Mouse (Mus musculus): Measurements from ENCODE around the gene Tulp3. TPM values are rescaled to one million over a fixed set of nuclear protein-coding genes. Genes with fewer than 3 reads are reported as not detected.

Gene Tulp3
- 10.1 and 11.3 TPM in 2 replicates for polyA plus RNA-seq (2015; fragmentation: Nextera tagmentation; extraction: Ambion mirVana)

- peak within 1 kb of the TSS; percentile 84 for H3K27ac ChIP-seq (ENCODE audit: low read length)
- H3K4me2 ChIP-seq (ENCODE audit: low read depth, low read length), result peak within 1 kb of the TSS; percentile 88
- H3K4me1 ChIP-seq (ENCODE audit: control insufficient read depth, insufficient read depth, low read length), result peaks cover 12% of the 10 kb centered on the region
- H3K27me3 ChIP-seq (replicated peaks; ENCODE audit: control insufficient read depth, insufficient read depth, low read length), result no peaks in the 10 kb centered on the region
- H3K9ac ChIP-seq (ENCODE audit: low read depth, low read length), result peak within 1 kb of the TSS; percentile 84
- peak; percentile 99 for ATAC-seq
- H3K9me3 ChIP-seq (ENCODE audit: control insufficient read depth, low read length), result no peaks in the 10 kb centered on the region
- H3K36me3 ChIP-seq (ENCODE audit: control insufficient read depth, insufficient read depth, low read length), result peaks cover 14% of the 10 kb centered on the region
- WGBS, result under 1% methylated on average over 42 of the region's 42 CpGs
- H3K4me3 ChIP-seq (ENCODE audit: low read length), result peak within 1 kb of the TSS; percentile 84
Observed at GRCm38 (mm10) chr6:128355726-128356416, at the start of gene Tulp3. TSS of gene Tulp3 (minus strand) at chr6:128355851.

- peaks cover 4% of the 10 kb centered on the region for H3K4me1 ChIP-seq (ENCODE audit: control insufficient read depth, insufficient read depth, low read length)
- H3K36me3 ChIP-seq (ENCODE audit: control insufficient read depth, insufficient read depth, low read length), result 0 out of 2 replicates have a peak, but pooled peaks cover 5% of the 10 kb centered on the region
- WGBS, result 53% methylated on average over 5 of the region's 5 CpGs
- H3K9ac ChIP-seq (ENCODE audit: low read depth, low read length), result no peak overlapping the region
- H3K27me3 ChIP-seq (replicated peaks; ENCODE audit: control insufficient read depth, insufficient read depth, low read length), result no peaks in the 10 kb centered on the region
- no peak for ATAC-seq
- no peak overlapping the region for H3K4me2 ChIP-seq (ENCODE audit: low read depth, low read length)
- H3K4me3 ChIP-seq (ENCODE audit: low read length), result no peak overlapping the region
- H3K9me3 ChIP-seq (ENCODE audit: control insufficient read depth, low read length), result no peaks in the 10 kb centered on the region
- no peak overlapping the region for H3K27ac ChIP-seq (ENCODE audit: low read length)
Observed at GRCm38 (mm10) chr6:128404708-128405107, 49.1 kb upstream of the Tulp3 start.

- 19% methylated on average over 18 of the region's 21 CpGs for WGBS
- Histone ChIP-seq H3K4me1 (ENCODE audit: control insufficient read depth, insufficient read depth, low read length) (peaks cover 8% of the 10 kb centered on the region), H3K27me3 (replicated peaks; ENCODE audit: control insufficient read depth, insufficient read depth, low read length) (no peaks in the 10 kb centered on the region), H3K9me3 (ENCODE audit: control insufficient read depth, low read length) (no peaks in the 10 kb centered on the region), H3K4me3 (ENCODE audit: low read length) (peak overlapping the region; percentile 38), H3K36me3 (ENCODE audit: control insufficient read depth, insufficient read depth, low read length) (no peaks in the 10 kb centered on the region), H3K4me2 (ENCODE audit: low read depth, low read length) (peak overlapping the region; percentile 52), H3K9ac (ENCODE audit: low read depth, low read length) (peak overlapping the region; percentile 60), H3K27ac (ENCODE audit: low read length) (0 out of 2 replicates have a peak overlapping the region, but pooled peaks have one; percentile 5)
- peak; percentile 78 for ATAC-seq
Observed at GRCm38 (mm10) chr6:128399421-128400185, 44.0 kb upstream of the Tulp3 start.

- Histone ChIP-seq H3K4me3 (ENCODE audit: low read length) (peak within 1 kb of the TSS; percentile 38), H3K4me1 (ENCODE audit: control insufficient read depth, insufficient read depth, low read length) (peaks cover 8% of the 10 kb centered on the region), H3K27me3 (replicated peaks; ENCODE audit: control insufficient read depth, insufficient read depth, low read length) (no peaks in the 10 kb centered on the region), H3K4me2 (ENCODE audit: low read depth, low read length) (peak within 1 kb of the TSS; percentile 52), H3K9ac (ENCODE audit: low read depth, low read length) (peak within 1 kb of the TSS; percentile 60), H3K36me3 (ENCODE audit: control insufficient read depth, insufficient read depth, low read length) (no peaks in the 10 kb centered on the region), H3K27ac (ENCODE audit: low read length) (0 out of 2 replicates have a peak within 1 kb of the TSS, but pooled peaks have one; percentile 5), H3K9me3 (ENCODE audit: control insufficient read depth, low read length) (no peaks in the 10 kb centered on the region)
- no peak for ATAC-seq
- WGBS, result 64% methylated on average over 3 of the region's 3 CpGs
Observed at GRCm38 (mm10) chr6:128398996-128399395, 43.3 kb upstream of the Tulp3 start, which contains the start of gene Nrip2. TSS of gene Nrip2 (plus strand) at chr6:128399296.

GRCm38 (mm10) chr6:128397574-128398261 is 42.1 kb upstream of the Tulp3 start:
- H3K27ac ChIP-seq (ENCODE audit: low read length), result no peak overlapping the region
- peak; percentile 77 for ATAC-seq
- 58% methylated on average over 7 of the region's 7 CpGs for WGBS

GRCm38 (mm10) chr6:128390683-128391082 is 35.0 kb upstream of the Tulp3 start:
- Histone ChIP-seq H3K27ac (ENCODE audit: low read length) (no peak overlapping the region), H3K4me2 (ENCODE audit: low read depth, low read length) (no peak overlapping the region), H3K4me3 (ENCODE audit: low read length) (no peak overlapping the region), H3K27me3 (replicated peaks; ENCODE audit: control insufficient read depth, insufficient read depth, low read length) (no peaks in the 10 kb centered on the region), H3K9me3 (ENCODE audit: control insufficient read depth, low read length) (no peaks in the 10 kb centered on the region), H3K36me3 (ENCODE audit: control insufficient read depth, insufficient read depth, low read length) (no peaks in the 10 kb centered on the region), H3K9ac (ENCODE audit: low read depth, low read length) (no peak overlapping the region), H3K4me1 (ENCODE audit: control insufficient read depth, insufficient read depth, low read length) (peaks cover 4% of the 10 kb centered on the region; the same call in 1 of the 2 replicates)
- 29% methylated on average over 1 of the region's 1 CpGs for WGBS
- ATAC-seq, result no peak

More at GRCm38 (mm10) chr6:128397574-128398261, 42.1 kb upstream of the Tulp3 start:
- Histone ChIP-seq H3K9me3 (ENCODE audit: control insufficient read depth, low read length) (no peaks in the 10 kb centered on the region), H3K4me3 (ENCODE audit: low read length) (no peak overlapping the region), H3K27me3 (replicated peaks; ENCODE audit: control insufficient read depth, insufficient read depth, low read length) (no peaks in the 10 kb centered on the region), H3K9ac (ENCODE audit: low read depth, low read length) (0 out of 2 replicates have a peak overlapping the region, but pooled peaks have one; percentile 3), H3K36me3 (ENCODE audit: control insufficient read depth, insufficient read depth, low read length) (no peaks in the 10 kb centered on the region), H3K4me1 (ENCODE audit: control insufficient read depth, insufficient read depth, low read length) (peaks cover 8% of the 10 kb centered on the region), H3K4me2 (ENCODE audit: low read depth, low read length) (no peak overlapping the region)

GRCm38 (mm10) chr6:128389185-128389584 is 33.5 kb upstream of the Tulp3 start:
- Histone ChIP-seq H3K27ac (ENCODE audit: low read length) (peak overlapping the region; percentile 72; the same call in 1 of the 2 replicates), H3K36me3 (ENCODE audit: control insufficient read depth, insufficient read depth, low read length) (no peaks in the 10 kb centered on the region), H3K9ac (ENCODE audit: low read depth, low read length) (0 out of 2 replicates have a peak overlapping the region, but pooled peaks have one; percentile 48), H3K4me2 (ENCODE audit: low read depth, low read length) (no peak overlapping the region; the same call in 1 of the 2 replicates), H3K9me3 (ENCODE audit: control insufficient read depth, low read length) (no peaks in the 10 kb centered on the region), H3K4me3 (ENCODE audit: low read length) (no peak overlapping the region), H3K4me1 (ENCODE audit: control insufficient read depth, insufficient read depth, low read length) (peaks cover 4% of the 10 kb centered on the region; the same call in 1 of the 2 replicates), H3K27me3 (replicated peaks; ENCODE audit: control insufficient read depth, insufficient read depth, low read length) (no peaks in the 10 kb centered on the region)
- peak; percentile 86 for ATAC-seq
- WGBS, result 73% methylated on average over 1 of the region's 1 CpGs

GRCm38 (mm10) chr6:128385026-128385425 is 29.4 kb upstream of the Tulp3 start:
- WGBS, result 69% methylated on average over 1 of the region's 1 CpGs
- no peak overlapping the region for H3K27ac ChIP-seq (ENCODE audit: low read length)
- no peak overlapping the region for H3K9ac ChIP-seq (ENCODE audit: low read depth, low read length)
- H3K27me3 ChIP-seq (replicated peaks; ENCODE audit: control insufficient read depth, insufficient read depth, low read length), result no peaks in the 10 kb centered on the region
- no peaks in the 10 kb centered on the region for H3K36me3 ChIP-seq (ENCODE audit: control insufficient read depth, insufficient read depth, low read length)
- ATAC-seq, result peak; percentile 47; the same call in 1 of the 2 replicates
- H3K4me3 ChIP-seq (ENCODE audit: low read length), result no peak overlapping the region
- H3K4me1 ChIP-seq (ENCODE audit: control insufficient read depth, insufficient read depth, low read length), result peaks cover 4% of the 10 kb centered on the region; the same call in 1 of the 2 replicates
- H3K4me2 ChIP-seq (ENCODE audit: low read depth, low read length), result no peak overlapping the region
- H3K9me3 ChIP-seq (ENCODE audit: control insufficient read depth, low read length), result no peaks in the 10 kb centered on the region

All from intestine, embryonic 16.5 days (tissue).